Mouse (Mus musculus): ENCODE measurements around the gene Dusp16.

- TF ChIP-seq CTCF (IDR thresholded peaks at IDR 0.05; ENCODE audit: borderline replicate concordance, insufficient read depth, low read length) (no peak), POLR2A (IDR thresholded peaks at IDR 0.05; ENCODE audit: low read depth, low read length) (no peak)
Measured at GRCm38 (mm10) chr6:134745876-134746275, 46.5 kb downstream of the Dusp16 start.

Data from embryonic fibroblast, embryonic 13.5 days (primary cell).